Mouse (Mus musculus) layer of hippocampus, adult 18-20 months (tissue): ENCODE results near the gene Tbx19. TPM values are rescaled to one million over a fixed set of nuclear protein-coding genes. Genes with fewer than 3 reads are reported as not detected.

Experiments
- DNase-seq, 2 experiments: peaks; one replicate each; pipeline ENCODE4 v3.0.0; 2022; ENCODE audit warnings: low spot score in 2 of 2
- long read RNA-seq: library from polyadenylated mRNA; stranded (forward); transcript quantifications from one replicate; pipeline ENCODE4 v2.0.0, GENCODE M21; 2021
- total RNA-seq, 2 experiments: library from RNA; stranded (reverse); gene quantifications; 2 replicates each; pipeline ENCODE4 v1.2.3; 2021

The Tbx19 gene
- not detected for total RNA-seq
- long read RNA-seq: 0 reads

GRCm38 (mm10) chr1:165160723-165161405, at the start of gene Tbx19:
Gene Tbx19, minus strand, starts transcription at chr1:165160773.
- DNase-seq: no peak

DNA sequence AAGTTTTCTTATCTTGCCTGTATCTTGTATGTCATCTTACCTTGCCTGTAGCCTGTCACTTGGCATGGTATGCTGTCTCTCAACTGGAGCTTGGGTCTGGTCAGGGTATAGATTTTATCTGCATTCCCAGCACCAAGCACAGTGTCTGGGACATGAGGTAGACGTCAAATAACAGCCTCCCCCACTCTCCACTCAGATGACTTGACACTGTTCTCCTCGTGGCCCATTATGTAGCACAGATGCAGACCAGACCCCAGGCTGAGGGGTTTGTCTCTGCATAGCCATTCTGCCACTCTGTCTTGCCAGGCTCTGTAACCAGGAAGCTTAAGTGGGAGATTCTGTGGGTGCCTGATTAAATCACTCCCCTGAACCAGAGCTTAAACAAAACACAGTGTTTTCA, 45.0 kb upstream of the Tbx19 start:
- DNase-seq: no peak

DNA sequence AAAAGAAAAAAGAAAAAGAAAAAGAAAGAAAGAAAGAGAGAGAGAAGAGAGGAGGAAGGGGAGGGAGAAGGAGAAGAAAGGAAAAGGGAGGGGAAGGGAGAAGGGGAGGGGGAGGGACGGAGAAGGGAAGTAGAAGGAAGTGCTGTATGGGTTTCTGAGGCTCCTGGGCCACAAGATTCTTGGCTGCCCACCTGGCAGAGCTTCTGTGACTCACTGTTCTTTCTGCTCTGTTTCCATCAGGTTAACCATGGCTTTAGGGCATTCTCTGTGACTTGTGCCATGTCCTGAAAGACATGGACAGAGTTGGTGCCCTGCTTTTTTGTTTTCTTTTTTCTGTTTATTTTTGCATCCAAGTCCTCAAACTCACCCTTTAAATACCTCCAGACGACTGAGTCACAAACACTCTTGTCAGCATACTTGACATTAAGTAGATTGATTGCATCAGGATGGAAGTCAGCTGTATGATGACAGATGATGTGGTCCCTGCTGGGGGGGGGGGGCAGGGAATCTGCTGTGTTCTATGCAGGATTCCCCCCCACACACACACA, 43.0 kb upstream of the Tbx19 start:
- DNase-seq: no peak

DNA sequence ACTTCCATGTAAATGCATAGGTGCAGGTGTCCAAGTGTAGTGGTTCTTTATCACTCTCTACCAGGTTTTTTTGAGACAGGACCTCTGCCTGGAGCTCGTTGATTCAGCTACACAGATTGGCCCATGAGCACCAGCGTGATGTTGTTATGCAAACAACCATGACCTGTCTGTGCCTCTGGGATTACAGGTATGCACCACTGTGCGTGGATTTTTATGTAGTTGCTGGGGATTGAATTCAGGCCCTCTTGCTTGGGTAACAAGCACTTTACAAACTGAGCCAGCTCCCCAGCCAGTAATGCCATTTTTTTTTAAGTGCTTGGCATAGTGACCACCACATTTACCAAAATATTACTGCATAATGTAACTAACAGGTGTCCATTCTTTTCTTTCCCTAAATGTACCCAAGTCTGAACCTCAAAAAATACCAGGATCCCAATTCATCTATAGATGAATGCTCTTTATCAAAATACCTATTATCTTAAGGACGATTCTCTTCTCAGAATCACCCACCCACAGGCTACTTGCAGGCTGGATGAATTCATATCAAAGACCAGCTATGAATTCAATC, 41.0 kb upstream of the Tbx19 start:
- DNase-seq: no peak

- no peak for DNase-seq
Observed at GRCm38 (mm10) chr1:165200748-165201147, 40.2 kb upstream of the Tbx19 start.

GRCm38 (mm10) chr1:165199639-165200038, 39.1 kb upstream of the Tbx19 start:
- no peak for DNase-seq

DNA sequence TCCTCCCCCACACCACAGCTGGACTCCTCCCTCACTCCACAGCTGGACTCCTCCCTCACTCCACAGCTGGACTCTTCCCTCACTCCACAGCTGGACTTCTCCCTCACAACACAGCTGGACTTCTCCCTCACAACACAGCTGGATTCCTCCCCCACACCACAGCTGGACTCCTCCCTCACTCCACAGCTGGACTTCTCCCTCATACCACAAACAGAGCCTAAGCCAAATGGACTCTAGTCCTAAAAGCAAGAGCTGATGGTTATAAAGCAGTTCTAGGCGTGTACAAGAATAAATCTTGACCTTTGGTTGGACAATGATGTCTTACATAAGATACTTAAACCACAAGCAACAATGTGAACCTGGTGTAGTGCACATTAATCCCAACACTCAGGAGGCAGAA, 38.4 kb upstream of the Tbx19 start:
- no peak for DNase-seq

DNA sequence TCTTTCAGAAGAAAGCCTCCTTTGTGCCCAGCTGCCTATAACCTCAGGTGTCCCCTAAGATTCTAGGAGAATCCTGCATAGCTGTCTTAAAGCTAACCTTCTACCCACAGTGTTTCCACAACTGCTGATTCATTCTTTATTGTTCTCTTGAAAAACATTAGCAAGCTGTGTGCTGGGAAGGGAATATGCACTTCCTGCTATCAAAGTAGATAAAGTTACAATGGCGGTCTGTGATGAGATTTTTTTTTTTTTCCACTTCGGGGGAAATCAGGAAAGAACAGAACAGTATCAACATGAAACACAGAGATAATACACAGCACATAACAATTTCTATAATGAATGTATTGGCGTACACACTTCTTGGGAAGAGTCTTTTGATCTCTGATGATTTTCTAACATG, 37.3 kb upstream of the Tbx19 start:
- DNase-seq: no peak

GRCm38 (mm10) chr1:165195396-165195960, 34.9 kb upstream of the Tbx19 start:
- no peak for DNase-seq

- DNase-seq: no peak
Observed at GRCm38 (mm10) chr1:165194662-165195013, 34.1 kb upstream of the Tbx19 start.

- peak; percentile 51 to 65 for DNase-seq
Observed at GRCm38 (mm10) chr1:165193880-165194661, 33.5 kb upstream of the Tbx19 start, which contains the start of gene Sft2d2. Gene Sft2d2, minus strand, starts transcription at chr1:165194438.

GRCm38 (mm10) chr1:165193426-165193825, 32.9 kb upstream of the Tbx19 start:
- DNase-seq: no peak

DNA sequence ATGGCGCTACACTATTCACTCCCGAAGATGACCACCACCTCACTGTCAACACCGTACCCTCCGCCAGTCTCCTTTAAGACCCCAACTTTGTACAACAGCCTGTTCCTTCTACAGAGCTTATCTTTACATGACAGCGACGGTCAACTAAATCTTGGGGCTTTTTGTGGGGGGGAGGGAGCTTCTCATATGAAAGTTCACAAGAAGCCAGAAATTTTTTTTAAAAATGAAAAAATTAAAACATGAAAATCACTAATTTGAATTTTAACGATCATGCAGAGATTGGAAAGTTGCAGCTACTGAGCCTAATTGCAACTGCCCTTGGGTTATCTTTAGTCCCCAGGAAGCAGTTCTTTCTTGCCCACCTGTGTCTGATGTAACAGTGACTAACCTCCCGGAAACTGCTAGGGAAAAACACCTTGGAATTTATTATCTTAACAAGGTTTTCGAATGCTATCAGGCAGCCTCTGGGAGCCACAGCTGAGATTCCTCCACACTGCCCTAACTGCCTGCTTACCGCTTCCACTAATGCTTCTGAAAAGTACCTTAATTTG, 32.2 kb upstream of the Tbx19 start:
- DNase-seq: no peak

DNA sequence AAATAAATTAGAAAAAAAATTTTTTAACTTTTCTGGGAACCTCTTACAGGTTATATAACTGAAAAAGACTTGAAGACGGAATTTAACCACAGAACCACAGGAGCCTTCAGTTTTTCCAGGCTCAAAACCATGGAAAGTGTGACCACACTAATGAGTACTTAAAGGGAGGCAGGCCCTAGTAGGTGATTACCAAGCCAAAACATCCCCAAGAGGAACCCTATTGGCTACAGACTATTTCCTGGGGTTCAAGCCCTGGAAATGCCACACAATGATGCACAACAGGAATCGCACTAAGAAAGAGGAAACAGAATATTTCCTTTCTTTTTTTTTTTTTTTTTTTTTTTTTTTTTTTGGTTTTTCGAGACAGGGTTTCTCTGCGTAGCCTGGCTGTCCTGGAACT, 31.5 kb upstream of the Tbx19 start:
- no peak for DNase-seq

DNA sequence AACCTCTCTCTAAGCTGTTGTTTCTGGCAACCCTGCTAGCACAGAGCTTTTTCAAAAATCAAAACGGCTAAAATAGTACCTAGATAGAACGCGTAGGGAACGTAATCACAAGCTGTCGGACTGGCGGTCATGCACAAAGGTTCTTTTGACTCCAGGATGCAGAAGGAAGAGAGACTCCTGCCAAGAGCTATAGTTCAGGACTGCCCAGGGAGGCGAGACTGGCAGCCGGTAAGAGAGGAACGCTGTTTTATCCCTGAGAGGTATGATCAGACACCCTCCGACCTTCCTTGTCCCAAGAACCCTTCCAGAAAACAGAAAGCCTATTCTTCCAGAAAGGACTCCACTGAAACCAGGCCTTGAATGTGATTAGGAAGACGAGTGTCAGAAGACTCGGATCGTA, 31.0 kb upstream of the Tbx19 start:
- DNase-seq: no peak

- peak in 1 of 2 experiments; percentile 28 for DNase-seq
Observed at GRCm38 (mm10) chr1:165190571-165191273, 30.1 kb upstream of the Tbx19 start.

- no peak for DNase-seq
Observed at GRCm38 (mm10) chr1:165190068-165190467, 29.5 kb upstream of the Tbx19 start.

GRCm38 (mm10) chr1:165188806-165189580, 28.4 kb upstream of the Tbx19 start:
- DNase-seq: no peak

- no peak for DNase-seq
Observed at GRCm38 (mm10) chr1:165187357-165187756, 26.8 kb upstream of the Tbx19 start.

DNA sequence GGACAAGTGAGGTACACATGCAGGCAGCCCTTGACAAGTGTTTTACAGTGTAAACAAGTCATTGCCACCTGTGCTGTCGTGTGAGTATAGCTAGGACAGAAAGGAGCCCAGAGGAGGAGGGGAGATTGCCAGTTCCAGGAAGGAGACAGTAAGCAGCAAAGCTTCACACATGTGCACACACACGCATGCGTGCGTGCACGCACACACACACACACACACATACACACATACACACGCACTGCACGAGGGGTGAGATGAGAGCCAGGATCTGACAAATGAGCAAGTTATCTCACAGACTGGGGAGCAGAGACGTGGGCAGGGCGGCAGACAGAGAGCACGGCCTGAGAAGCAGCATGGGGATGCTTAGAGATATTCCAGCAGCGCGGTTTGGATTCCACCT, 25.9 kb upstream of the Tbx19 start:
- DNase-seq: no peak
